Mouse (Mus musculus): ENCODE data around the gene Klk6.

The Klk6 gene

GRCm38 (mm10) chr7:43821581-43821980, 2.7 kb upstream of the Klk6 start:
- DNase-seq (ENCODE audit: low spot score) = no peak

- no peak for DNase-seq (ENCODE audit: low spot score)
Measured at GRCm38 (mm10) chr7:43826056-43826455, 1.8 kb downstream of the Klk6 start.

- DNase-seq (ENCODE audit: low spot score) = no peak
Measured at GRCm38 (mm10) chr7:43827706-43828105, 3.4 kb downstream of the Klk6 start.

GRCm38 (mm10) chr7:43829006-43829405, 4.7 kb downstream of the Klk6 start:
- DNase-seq (ENCODE audit: low spot score) = no peak

GRCm38 (mm10) chr7:43841701-43842100, 17.4 kb downstream of the Klk6 start, which contains the start of gene Klk5:
Klk5 (plus strand) TSS chr7:43841971.
- DNase-seq (ENCODE audit: low spot score) = no peak

- DNase-seq (ENCODE audit: low spot score) = no peak
Measured at GRCm38 (mm10) chr7:43843801-43844200, 19.5 kb downstream of the Klk6 start.

GRCm38 (mm10) chr7:43851616-43852015, 27.3 kb downstream of the Klk6 start:
- DNase-seq (ENCODE audit: low spot score) = no peak

- no peak for DNase-seq (ENCODE audit: low spot score)
Measured at GRCm38 (mm10) chr7:43854642-43855380, 30.5 kb downstream of the Klk6 start.

- no peak for DNase-seq (ENCODE audit: low spot score)
Measured at GRCm38 (mm10) chr7:43855709-43856108, 31.4 kb downstream of the Klk6 start.

- no peak for DNase-seq (ENCODE audit: low spot score)
Measured at GRCm38 (mm10) chr7:43856307-43856706, 32.0 kb downstream of the Klk6 start.

- DNase-seq (ENCODE audit: low spot score) = no peak
Measured at GRCm38 (mm10) chr7:43857501-43857900, 33.2 kb downstream of the Klk6 start.

GRCm38 (mm10) chr7:43860411-43860810, 36.1 kb downstream of the Klk6 start:
- DNase-seq (ENCODE audit: low spot score) = no peak

GRCm38 (mm10) chr7:43873237-43873636, 48.9 kb downstream of the Klk6 start:
- DNase-seq (ENCODE audit: low spot score) = peak; percentile 78

GRCm38 (mm10) chr7:43873674-43874073, 49.4 kb downstream of the Klk6 start:
- DNase-seq (ENCODE audit: low spot score) = no peak

- no peak for DNase-seq (ENCODE audit: low spot score)
Measured at GRCm38 (mm10) chr7:43874868-43875375, 50.6 kb downstream of the Klk6 start.

- no peak for DNase-seq (ENCODE audit: low spot score)
Measured at GRCm38 (mm10) chr7:43876444-43876843, 52.1 kb downstream of the Klk6 start.

GRCm38 (mm10) chr7:43878281-43878680, 54.0 kb downstream of the Klk6 start:
- DNase-seq (ENCODE audit: low spot score) = no peak

- DNase-seq (ENCODE audit: low spot score) = no peak
Measured at GRCm38 (mm10) chr7:43880912-43881311, 56.6 kb downstream of the Klk6 start, which contains the start of gene Klk4. Klk4 (plus strand) TSS chr7:43881160.

Measured in testis, postnatal 10 days (tissue).